Mouse (Mus musculus): ENCODE measurements around the gene Ramp2.

The Ramp2 gene

DNA sequence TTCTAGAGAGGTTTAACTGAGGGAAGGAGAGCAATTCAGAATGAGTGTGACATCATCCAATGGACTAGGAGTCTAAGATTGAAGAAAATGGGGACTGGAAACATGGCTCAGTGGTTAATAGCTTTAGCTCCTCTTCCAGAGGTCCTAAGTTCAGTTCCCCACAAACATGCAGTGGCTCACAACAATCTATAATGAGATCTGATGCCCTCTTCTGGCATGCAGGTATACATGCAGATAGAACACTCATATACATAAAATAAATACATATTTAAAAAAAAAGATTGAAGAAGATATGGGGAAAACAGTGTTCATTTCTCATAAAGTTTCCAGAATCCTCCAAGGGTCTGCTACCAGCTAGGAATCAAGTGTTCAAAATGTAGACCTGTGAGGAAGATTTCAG lies 10.4 kb upstream of the Ramp2 start:
- no peak for DNase-seq (ENCODE audit: low spot score)

DNA sequence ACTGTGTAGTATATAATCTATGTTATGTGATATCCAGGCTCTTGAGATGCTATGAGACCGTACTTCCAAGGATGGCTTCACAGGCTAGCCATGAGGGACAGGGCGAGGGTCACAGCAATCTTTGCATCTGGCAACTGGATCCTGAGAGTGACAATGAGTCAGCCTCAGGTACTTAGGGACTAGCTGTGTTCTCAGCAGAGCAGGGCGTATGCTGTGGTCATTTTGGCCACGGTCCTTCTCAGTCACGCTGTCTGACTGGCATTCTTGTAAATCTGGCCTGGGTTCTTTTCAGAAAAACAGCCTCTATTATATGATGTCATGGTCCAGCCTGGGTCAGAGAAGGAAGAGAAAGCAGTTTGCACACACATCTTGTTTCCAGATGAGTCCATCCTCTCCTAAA lies 9.0 kb upstream of the Ramp2 start:
- DNase-seq (ENCODE audit: low spot score) = no peak

DNA sequence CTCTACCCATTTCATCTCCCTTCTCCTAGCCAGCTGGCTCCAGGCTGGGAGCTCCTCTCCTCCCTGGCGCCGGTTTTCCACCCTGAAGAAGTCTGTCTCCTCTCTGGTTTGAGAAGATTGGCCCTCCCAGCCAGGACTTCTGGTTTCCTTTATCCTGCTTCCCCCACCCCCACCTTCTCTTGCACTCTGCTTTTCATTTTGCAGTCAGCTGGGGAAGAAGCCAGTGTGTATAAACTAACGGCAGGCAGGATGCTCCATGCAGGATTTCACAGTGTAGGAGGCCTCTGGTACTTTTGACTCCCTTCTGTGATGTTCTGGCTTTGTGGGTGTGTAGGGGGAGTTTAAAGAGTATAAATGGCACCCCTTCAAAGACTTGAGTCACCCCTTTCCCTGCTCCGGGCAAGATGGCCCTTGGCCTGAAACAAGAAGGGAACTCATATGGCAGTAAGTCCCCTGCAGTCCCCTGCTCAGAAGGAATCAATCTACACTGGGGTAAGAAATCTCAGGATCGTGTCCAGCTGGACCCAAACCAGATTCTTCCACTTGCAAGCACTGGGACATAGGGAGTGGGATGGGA lies 7.7 kb upstream of the Ramp2 start:
- DNase-seq (ENCODE audit: low spot score) = no peak

DNA sequence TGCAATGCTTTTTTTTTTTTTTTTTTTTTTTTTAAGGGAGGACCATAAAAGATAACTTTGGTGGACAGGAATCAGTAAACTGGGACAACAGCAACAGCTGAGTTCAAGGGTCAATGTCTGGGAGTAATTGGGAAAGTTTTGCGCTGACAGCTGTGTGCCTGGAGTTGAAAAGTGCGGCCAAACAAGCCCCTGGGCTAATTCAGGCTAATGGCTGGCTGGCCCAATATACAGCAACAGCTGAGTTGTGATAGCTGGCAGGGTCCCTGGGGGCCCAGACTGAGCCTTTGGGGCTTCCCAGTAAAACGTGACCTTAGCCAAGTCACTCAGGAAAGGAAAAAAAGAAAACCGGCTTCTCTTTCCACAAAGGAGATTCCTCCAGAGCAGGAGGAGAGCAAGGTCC lies 757 bp upstream of the Ramp2 start:
- no peak for DNase-seq (ENCODE audit: low spot score)

DNA sequence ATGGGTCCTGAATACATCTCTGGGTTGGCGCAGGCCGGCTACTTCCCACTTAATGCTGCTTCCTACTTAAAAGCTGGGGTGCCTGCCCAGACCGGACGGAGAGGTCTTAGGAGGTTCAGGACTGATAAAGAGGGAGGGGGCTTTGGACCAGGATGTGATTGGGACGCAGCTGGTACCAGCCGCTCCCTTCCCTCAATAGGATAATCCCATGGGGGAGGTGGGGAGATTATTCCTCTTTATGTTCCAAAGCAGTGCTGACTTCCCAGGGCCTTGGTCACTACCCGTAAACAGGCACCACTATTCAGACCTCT lies 829 bp downstream of the Ramp2 start:
- DNase-seq (ENCODE audit: low spot score) = no peak

DNA sequence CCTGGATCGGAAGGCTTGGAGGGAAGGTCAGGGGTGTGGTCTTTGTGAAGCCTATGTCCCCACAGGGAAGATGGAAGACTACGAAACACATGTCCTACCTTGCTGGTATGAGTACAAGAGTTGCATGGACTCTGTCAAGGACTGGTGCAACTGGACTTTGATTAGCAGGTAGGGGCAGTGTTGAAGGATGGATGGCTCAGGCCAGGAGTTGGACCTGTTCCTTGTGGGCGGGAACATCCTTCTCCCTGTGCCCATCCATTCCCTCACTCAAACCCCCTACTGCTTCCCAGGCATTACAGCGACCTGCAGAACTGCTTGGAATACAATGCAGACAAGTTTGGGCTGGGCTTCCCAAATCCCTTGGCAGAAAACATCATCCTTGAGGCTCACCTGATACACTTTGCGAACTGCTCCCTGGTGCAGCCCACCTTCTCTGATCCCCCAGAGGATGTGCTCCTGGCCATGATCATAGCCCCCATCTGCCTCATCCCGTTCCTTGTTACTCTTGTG lies 1.7 kb downstream of the Ramp2 start:
- no peak for DNase-seq (ENCODE audit: low spot score)

DNA sequence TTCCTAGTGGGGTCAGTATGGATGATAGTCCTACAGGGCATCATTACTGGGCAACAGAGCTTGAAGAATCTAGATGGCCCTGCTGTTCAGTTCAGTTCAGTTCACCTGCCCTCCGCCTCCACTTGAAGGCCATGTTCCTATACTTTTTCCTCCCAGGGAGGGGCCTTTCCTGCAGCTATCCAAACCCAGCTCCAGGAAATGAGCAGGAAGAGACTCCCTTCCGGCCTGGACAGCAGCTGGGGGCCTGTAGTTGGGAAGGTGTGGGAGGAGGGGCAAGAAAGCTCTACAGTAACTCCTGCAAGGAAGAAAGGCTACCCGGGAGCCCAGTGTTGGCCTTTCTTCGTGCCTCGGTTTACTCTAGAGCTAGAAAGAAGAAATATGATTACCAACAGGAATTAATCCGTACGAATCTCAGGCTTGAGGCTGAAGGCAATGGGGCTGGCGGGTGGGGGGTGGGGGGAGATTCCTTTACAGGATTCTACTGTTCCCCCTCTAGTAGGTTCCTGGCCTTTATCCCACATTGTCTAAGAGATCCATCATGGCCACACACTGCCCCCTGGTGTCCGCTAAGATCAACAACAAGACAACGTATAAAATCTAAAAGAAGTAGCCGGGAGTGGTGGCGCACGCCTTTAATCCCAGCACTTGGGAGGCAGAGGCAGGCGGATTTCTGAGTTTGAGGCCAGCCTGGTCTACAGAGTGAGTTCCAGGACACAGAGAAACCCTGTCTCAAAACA lies 2.6 kb downstream of the Ramp2 start:
- DNase-seq (ENCODE audit: low spot score) = peak; percentile 75

DNA sequence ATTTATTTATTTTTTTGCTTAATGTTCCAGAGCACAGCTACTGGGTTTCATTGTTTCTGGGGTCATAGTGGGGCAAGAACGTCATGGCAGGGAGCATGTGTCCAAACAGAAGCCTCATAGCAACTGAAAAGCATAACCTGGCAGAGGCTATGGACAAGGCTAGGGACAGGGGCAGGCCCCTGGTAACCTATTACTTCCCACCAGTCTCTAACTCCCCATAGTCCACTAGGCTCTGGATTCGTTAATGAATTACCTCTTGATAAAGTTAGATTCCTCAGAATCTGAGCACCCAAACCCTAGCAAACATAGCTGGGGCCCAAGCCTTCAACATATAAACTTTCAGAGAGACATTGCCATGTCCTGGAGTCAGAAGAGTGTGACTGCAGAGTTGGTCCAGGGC lies 5.2 kb downstream of the Ramp2 start:
- DNase-seq (ENCODE audit: low spot score) = no peak

DNA sequence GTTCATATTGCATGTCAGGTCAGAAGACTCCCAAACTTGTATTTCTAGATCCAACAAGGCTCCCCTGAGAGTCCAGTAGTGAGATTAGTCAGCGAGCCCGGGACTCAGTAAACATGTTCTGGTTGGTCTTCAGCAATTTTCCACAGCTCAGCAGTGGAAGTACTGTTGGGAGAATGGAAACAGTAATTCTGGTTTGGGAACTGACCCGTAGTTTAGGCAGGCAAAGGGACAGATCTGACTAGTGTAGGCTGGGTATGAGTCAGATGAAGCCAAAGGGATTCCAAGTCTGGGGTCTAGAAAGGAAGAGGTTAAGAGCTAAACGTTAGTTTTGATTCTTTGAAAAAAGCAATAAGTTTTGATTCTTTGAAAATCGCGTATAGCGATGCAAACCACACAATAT lies 7.1 kb downstream of the Ramp2 start:
- DNase-seq (ENCODE audit: low spot score) = peak; percentile 44

DNA sequence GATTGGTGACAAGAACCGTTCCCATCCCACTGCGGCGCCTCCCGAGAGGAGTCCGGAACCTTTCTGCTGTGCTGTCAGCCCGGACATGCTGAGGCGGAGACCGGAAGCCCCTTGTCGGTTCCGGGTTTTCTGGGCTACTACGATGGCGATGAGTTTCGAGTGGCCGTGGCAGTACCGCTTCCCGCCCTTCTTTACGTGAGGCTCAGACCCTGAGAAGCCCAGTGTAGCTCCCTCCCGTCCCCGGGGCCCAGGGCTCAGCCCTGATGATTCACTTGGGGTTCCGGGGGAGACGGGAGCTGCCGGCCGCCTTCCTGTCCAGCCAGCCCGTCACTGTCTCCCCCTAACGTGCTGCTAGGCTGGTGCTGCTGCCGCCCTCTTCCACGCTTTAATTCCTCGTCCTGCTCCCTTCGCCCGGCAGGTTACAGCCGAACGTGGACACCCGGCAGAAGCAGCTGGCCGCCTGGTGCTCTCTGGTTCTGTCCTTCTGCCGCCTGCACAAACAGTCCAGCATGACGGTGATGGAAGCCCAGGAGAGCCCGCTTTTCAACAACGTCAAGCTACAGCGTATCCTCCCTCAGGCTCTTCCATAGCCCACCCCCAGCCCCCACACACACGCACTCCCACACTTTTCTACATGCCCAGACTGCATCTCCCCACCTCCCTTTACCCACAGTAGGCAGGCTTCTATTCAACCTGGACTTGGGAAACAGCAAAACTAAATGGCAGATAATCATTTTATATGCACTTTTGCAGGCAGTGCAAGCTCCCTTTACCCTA lies 8.0 kb downstream of the Ramp2 start, which contains the start of gene Vps25:
Vps25 (plus strand) TSS at position 95 of the 777 bp plus-strand sequence.
- DNase-seq (ENCODE audit: low spot score) = peak; percentile 88

DNA sequence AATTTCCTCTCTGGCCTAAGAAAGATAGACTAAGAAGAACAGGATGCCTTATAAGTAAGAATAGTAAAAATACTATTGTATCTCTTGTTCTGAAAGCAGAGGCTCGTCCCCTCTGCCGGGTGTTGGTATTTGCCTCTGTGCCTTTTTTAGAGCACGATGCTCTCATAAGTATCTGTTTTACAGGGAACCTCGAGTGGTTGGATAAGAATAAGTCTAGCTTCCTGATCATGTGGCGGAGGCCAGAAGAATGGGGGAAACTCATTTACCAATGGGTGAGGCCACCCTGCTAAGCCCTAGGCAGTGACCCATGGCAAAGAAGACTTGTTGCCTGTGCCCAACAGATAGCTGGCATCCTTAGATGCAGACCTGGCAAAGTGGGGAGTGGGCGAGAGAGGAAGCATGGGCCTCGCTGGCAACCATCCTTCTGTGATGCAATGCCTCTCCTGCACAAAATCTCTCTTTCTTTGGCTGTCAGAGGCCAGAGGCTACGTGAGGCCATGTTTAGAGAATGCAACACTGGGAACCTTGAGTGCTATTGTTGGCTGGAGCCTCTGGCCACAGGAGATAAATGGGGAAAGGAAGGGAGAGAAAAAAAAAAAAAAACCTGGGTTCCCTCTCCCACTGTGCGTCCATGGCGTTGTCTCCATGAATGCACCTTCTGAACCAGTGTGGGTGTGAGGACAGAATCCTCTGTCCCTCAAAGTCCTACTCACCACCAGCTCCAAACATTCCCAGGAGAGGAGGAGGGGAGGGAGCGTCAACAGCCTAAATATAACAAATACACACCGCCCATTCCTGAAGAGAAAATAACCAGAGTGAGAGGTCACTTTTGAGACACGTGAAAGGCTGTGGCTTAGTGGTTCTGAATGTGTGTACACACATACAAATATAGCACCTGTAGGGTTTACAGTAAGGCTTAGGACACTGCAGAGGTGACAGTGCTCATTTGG lies 10.3 kb downstream of the Ramp2 start:
- DNase-seq (ENCODE audit: low spot score) = no peak

DNA sequence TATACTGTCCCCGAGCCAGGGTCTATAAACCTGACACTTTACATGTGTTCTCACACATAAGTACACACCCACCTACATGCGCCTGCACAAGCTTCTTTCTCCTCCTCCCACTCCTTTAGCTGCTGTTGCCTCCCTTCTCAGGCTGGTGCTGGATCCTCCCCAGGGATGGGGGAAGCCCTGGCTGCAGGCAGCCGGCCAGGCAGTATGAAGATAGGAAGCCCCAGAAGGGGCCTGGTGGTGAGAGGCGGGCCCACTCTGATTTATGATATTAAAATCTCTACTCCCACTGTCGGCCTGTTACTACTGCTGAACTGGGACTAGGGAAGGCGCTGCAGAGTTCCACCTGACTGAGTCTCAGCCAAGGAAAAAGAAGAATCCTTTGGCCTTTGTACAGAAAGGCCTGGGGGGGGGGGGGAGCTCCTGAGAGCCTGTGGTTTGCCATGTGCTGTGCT lies 13.5 kb downstream of the Ramp2 start:
- DNase-seq (ENCODE audit: low spot score) = peak; percentile 89

DNA sequence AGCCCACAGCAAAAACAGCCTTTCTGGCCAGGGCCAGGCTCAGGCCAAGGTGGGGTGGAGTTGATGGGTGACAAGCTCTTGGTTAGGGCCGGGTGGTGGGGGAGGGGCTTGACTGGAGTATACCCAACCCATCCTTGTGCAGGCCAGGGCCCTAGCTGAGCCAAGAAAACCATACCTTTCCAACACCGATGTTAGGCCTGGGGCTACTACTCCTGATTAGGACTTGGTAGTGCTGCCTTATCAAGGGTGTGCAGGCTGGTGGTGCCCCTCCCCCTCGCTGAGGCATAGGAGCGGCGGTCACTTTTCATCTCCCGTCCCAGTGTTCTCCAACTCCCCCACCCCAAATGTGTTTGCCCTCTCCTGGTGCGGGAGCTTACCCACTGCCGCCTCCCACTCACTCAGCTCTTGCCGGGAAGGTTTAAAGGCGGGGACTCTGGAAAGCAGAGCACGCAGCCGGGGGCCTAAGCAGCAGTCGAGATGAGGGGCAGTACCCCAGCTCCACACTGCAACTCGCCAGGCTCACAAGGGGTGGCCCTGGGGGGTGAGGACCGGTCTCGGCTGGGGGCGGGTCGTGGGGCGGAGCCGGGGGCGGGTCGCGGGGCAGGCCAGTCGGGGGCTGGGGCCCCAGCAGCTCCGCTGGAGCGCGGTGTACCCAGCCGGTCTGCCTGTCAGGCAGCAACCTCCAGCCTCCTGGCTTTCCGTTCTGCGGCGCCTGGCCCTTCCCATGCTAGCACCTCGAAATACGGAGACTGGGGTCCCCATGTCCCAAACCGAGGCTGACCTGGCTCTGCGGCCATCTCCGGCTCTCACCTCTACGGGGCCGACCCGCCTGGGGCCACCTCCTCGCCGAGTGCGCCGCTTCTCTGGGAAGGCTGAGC lies 14.4 kb downstream of the Ramp2 start, which contains the start of gene Wnk4:
Wnk4 (plus strand) TSS at position 620 of the 878 bp plus-strand sequence.
- peak; percentile 66 for DNase-seq (ENCODE audit: low spot score)

DNA sequence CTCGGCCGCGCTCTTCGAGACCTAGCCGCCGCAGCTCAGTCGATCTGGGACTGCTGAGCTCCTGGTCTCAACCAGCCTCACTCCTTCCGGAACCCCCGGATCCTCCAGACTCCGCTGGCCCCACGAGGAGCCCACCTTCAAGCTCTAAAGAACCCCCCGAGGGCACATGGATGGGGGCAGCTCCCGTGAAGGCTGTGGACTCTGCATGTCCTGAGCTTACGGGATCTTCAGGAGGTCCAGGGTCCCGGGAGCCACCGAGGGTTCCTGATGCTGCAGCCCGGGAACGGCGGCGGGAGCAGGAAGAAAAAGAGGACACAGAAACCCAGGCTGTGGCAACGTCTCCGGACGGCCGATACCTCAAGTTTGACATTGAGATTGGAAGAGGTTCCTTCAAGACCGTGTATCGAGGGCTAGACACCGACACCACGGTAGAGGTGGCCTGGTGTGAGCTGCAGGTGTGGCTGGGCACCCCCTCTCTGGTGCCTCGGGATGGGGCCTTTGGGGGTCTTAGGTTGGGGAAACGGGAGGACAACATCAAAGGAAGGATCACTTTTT lies 15.1 kb downstream of the Ramp2 start:
- peak; percentile 36 for DNase-seq (ENCODE audit: low spot score)

DNA sequence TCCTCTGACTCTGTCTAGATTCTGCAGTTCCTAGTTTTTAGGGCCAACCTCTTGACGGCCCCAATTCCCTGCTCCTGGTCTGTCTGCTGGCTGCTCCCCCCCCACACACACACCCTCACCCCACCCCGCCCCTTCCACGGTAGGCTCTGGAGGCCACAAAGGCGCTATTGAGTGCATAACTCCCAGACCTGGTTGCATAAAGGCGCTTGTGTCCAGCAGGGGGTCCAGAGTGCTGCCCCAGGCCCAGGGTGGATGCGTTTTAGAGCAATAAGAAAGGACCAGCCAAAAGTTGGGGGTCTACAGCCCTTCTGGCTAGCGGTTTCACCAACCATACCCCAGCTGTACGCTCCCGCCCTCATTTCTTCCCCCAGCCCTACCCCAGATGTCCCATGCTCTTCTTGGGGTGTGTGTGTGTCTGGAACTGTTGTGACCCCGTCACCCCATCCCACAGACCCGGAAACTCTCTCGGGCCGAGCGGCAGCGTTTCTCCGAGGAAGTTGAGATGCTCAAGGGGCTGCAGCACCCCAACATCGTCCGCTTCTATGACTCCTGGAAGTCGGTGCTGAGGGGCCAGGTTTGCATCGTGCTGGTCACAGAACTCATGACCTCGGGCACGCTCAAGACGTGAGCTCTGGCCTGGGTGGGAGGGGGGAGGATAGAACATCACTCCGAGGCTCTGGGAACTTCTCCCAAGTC lies 16.6 kb downstream of the Ramp2 start:
- DNase-seq (ENCODE audit: low spot score) = no peak

DNA sequence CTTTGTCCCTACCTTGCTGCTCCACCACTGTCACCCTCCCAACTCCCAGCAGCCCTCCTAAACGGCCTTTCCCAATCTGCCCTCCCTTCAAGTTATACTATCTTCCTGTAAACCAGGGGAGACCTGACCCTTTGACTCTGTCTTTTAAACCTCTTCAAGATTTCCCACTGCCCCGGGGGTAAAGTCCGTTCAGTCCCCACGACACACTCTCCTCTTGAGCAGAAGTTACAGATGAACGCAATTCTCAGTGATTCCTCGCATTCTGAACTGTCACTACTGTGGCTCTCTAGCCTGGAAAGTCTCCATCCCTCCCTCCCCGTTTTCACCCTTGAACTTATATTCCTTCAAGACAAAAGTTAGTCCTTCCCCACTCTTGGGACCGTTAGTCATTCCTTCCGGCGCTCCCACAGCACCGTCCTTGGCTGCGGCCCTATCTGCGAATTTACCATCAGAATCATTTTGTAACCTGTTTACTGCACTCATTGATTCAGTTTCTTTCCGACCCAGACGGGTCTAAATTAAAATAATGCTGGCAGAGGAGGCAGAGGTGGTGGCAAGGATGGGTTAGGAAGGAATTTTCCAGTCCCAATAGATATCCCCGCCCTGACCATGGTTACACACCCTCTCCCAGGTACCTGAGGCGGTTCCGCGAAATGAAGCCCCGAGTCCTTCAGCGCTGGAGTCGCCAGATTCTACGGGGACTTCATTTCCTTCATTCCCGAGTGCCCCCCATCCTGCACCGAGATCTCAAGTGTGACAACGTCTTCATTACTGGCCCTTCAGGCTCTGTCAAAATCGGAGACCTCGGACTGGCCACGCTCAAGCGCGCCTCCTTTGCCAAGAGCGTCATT lies 17.5 kb downstream of the Ramp2 start:
- DNase-seq (ENCODE audit: low spot score) = no peak

DNA sequence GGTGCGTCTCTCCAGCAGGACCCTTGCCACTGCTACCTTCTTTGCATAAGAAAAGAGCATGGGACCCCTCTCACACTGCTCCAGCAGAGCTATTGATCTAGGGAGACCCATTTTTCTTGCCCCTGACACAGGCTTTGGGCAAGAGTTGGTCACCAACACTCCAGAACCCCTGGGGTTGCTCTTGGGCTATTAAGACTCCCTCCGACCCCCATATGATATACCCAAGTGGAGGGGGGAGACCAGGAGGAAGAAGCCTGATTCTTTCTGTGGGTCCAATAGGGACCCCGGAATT lies 18.1 kb downstream of the Ramp2 start:
- DNase-seq (ENCODE audit: low spot score) = no peak

DNA sequence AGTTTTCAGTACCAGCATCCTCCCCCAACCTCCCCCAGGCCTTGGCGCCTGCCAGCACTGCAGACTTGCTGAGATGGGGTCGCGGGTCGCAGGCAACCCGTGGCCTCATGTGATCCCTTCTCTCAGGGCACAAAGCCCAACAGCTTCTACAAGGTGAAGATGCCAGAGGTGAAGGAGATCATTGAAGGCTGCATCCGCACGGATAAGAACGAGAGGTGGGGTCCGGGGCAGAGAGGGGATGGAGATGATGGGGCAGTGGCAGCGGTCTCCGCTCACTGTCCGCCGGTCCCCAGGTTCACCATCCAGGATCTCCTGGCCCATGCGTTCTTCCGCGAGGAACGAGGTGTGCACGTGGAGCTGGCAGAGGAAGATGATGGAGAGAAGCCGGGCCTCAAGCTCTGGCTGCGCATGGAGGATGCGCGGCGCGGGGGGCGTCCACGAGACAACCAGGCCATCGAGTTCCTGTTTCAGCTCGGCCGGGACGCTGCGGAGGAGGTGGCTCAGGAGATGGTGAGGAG lies 19.2 kb downstream of the Ramp2 start:
- DNase-seq (ENCODE audit: low spot score) = no peak

DNA sequence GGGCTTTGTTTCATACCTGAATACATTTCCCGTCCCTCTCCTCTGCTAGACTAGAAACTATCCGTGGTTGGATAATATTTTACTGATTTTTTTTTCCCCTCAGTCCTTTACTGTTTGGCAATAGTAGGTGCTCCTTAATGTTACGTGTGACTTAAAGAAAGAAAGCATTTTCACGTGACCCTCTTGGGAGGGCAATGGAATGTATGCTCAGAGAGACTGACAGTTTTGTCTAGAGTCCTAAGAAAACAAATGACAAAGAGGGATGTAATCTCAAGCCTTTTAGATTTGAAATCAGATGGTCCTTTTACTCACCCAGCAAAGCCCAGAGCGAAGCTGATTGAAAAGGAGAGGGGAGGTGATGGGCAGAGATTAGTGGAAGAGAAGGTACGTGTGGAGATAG lies 20.1 kb downstream of the Ramp2 start:
- no peak for DNase-seq (ENCODE audit: low spot score)

Data from MN1 (cell line).